Mouse (Mus musculus) hindbrain, embryonic 14.5 days (tissue): Measurements from ENCODE around the gene Casp8ap2. TPM values are rescaled to one million over a fixed set of nuclear protein-coding genes. Genes with fewer than 3 reads are reported as not detected.

Experiments
- ATAC-seq: fragments of 200-750 bp; cut with Nextera tagmentation; 2 replicates; pipeline ENCODE4 v1.8.0; 2017; ENCODE audit warnings: moderate number of reproducible peaks, mild to moderate bottlenecking, moderate TSS enrichment, moderate library complexity; ENCODE audit not compliant: low FRiP score
- DNase-seq: peaks from one replicate; pipeline ENCODE4 v3.0.0-alpha.2; 2015; ENCODE audit warnings: low spot score
- H3K27ac ChIP-seq: fragments of 300-500 bp; sonication (generic); 2 replicates; pipeline ENCODE4 v1.5.1; 2014; ENCODE audit warnings: mild to moderate bottlenecking, moderate library complexity
- H3K27me3 ChIP-seq: fragments of 300-500 bp; sonication (generic); 2 replicates; pipeline ENCODE4 v1.6.1; 2014; ENCODE audit warnings: mild to moderate bottlenecking, low read length, mixed read lengths; ENCODE audit not compliant: control insufficient read depth, insufficient read depth
- H3K36me3 ChIP-seq: fragments of 300-500 bp; sonication (generic); replicated peaks from 2 replicates; pipeline ENCODE4 v1.6.1; 2014; ENCODE audit not compliant: control insufficient read depth, insufficient read depth
- H3K4me1 ChIP-seq: fragments of 300-500 bp; sonication (generic); replicated peaks from 2 replicates; pipeline ENCODE4 v1.6.1; 2014; ENCODE audit warnings: antibody characterized with exemption, low read length, mixed read lengths; ENCODE audit not compliant: control insufficient read depth, insufficient read depth
- H3K4me2 ChIP-seq: fragments of 300-500 bp; sonication (generic); replicated peaks from 2 replicates; pipeline ENCODE4 v1.6.1; 2014; ENCODE audit warnings: mild to moderate bottlenecking, moderate library complexity
- H3K4me3 ChIP-seq: fragments of 300-500 bp; sonication (generic); replicated peaks from 2 replicates; pipeline ENCODE4 v1.5.1; 2014; ENCODE audit warnings: mild to moderate bottlenecking, low read length
- H3K9ac ChIP-seq: fragments of 300-500 bp; sonication (generic); 2 replicates; pipeline ENCODE4 v1.6.1; 2014
- H3K9me3 ChIP-seq: fragments of 300-500 bp; sonication (generic); 2 replicates; pipeline ENCODE4 v1.6.1; 2016; ENCODE audit warnings: low read length; ENCODE audit not compliant: control insufficient read depth
- WGBS: fragments of 180-500 bp; shearing (Covaris S2); extraction: QIAGEN DNeasy Blood & Tissue Kit; methylation state at CpG from one replicate; pipeline ENCODE4 v1.1.7; 2014; 5-methylcytosine and 5-hydroxymethylcytosine counted together
- polyA plus RNA-seq: library from polyadenylated mRNA; unstranded; fragments of >200 nt; fragmentation: Nextera tagmentation; extraction: Ambion mirVana; gene quantifications from 2 replicates; pipeline ENCODE4 v1.2.1, GENCODE M21; 2014

Gene Casp8ap2
- polyA plus RNA-seq = 33.9 and 34.6 TPM in 2 replicates

DNA sequence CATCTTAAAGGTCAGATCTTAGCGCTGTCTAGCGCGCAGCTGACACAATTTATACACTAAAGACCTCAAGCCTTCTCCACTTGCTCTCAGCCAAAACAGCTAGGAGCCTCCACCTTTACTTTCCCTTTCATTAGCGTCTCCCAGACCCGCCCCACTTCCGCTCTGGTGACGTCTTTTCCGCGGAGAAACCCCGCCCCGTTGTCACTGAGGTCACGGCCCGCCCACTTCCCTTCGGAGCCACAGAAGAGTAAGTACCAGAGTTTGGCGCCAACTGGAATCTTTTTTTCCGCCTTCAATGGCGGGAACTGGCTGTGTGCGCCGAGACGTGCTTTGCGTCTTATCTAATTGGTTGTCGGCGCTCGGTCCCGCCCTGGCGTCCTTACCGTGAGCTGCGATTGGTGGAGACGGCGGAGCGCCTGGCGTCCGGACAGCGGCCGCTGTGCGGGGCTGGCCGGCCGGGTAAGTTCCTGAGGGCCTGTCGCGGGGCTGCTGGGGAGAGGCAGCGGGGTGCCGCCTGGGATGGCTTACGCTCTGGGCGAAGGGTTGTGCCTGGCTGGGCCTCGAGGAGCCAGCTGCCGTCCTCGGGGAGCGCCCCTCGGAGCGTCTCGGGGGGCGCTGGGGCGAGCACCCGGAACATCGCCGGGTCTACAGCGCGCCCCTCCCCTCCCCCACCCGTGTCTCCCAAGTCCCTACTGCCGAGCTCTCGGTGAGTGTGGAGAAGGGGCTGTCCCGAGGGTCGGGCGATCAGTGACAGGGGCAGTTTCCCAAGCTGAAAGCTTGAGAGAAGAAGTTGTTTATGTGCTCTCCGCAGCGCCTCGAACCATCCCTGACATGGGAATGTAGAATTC is at the start of gene Casp8ap2:
Gene Casp8ap2 (plus strand): TSS at position 418 of the 848 bp plus-strand sequence.
- H3K27ac ChIP-seq = peak within 1 kb of the TSS; percentile 85
- peaks cover 8% of the 10 kb centered on the region for H3K4me1 ChIP-seq
- H3K4me3 ChIP-seq = peak within 1 kb of the TSS; percentile 75
- no peaks in the 10 kb centered on the region for H3K9me3 ChIP-seq
- no peaks in the 10 kb centered on the region for H3K27me3 ChIP-seq
- peak within 1 kb of the TSS; percentile 68 for H3K9ac ChIP-seq
- under 1% methylated on average over 67 of the region's 67 CpGs for WGBS
- H3K36me3 ChIP-seq = 0 out of 2 replicates have a peak, but pooled peaks cover 4% of the 10 kb centered on the region
- DNase-seq = peak; percentile 99
- ATAC-seq = peak; percentile 99
- H3K4me2 ChIP-seq = peak within 1 kb of the TSS; percentile 75

DNA sequence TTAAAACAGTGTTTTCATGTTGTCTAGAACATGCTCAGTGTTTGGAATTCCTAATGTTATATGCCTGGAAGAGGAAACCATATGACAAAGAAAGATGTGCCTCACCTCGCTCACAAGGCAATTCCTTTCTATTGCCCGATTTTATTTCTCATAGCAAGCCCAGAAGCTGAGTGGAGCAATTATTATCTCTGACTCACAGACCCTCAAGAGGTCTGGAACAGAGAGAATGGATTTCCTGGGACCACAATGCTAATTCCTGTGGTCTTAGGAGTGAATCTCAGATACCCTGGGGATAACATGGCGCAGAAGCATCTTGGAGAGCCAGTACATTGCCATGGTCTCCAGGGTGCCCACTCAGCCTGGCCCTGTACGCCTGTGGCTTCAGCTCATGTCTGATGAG is 46.2 kb upstream of the Casp8ap2 start:
- DNase-seq (no peak), ATAC-seq (no peak)
- Histone ChIP-seq H3K9ac (peak overlapping the region; percentile 28; the same call in 1 of the 2 replicates), H3K4me1 (peaks cover 33% of the 10 kb centered on the region), H3K36me3 (peaks cover 3% of the 10 kb centered on the region), H3K9me3 (no peaks in the 10 kb centered on the region), H3K27me3 (no peaks in the 10 kb centered on the region), H3K4me2 (no peak overlapping the region), H3K27ac (peak overlapping the region; percentile 61), H3K4me3 (no peak overlapping the region)
- WGBS = 58% methylated on average over 4 of the region's 4 CpGs

DNA sequence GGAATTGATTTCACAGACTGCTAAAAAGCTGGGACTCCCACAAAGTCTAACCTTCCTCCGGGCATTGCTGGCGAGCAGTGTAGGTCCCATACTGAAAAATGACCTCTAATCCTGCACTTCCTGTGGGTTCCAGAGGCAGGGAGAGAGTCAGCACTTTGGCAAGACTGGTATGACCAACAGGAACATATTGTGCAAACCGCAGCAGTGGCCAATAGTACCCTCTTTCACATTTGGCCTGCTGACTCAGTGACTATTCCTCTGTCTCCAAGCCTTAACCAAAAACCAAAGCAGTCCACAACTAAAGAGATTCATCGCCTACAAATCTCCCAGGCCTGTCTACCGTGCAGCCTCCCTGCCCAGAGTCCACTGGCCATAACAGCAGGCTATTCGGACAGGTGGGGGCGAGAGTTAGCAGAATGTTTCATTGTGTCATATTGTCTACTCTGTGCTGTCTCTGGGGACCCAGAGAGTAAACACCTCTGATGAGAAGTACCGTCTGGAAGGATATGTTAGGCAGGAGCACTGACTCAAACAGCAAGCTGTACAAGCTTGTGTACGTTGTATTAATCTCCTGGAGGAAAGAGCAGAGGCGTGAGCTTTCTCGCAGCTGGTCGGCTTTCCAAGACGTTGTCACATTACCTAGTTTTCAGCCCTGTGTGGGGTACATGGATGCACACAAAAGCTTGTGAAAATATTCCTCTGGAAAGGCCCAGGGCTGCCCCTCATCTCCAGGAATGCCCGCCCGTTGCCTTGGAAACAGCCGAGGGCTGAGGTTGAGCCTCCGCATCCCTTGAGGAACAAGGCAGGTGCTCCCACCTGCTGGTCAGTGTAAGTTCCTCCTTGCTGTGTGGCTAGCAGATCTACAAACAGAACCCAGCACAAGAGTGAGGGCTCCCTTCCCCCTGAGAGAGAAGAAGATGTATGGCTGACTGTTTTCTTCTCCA is 45.0 kb upstream of the Casp8ap2 start:
- Histone ChIP-seq H3K36me3 (peaks cover 2% of the 10 kb centered on the region), H3K4me1 (peaks cover 33% of the 10 kb centered on the region), H3K27ac (peak overlapping the region; percentile 68), H3K9me3 (no peaks in the 10 kb centered on the region), H3K4me2 (no peak overlapping the region), H3K4me3 (no peak overlapping the region), H3K9ac (peak overlapping the region; percentile 36), H3K27me3 (no peaks in the 10 kb centered on the region)
- ATAC-seq (peak; percentile 46), DNase-seq (peak; percentile 58)
- WGBS = 38% methylated on average over 17 of the region's 17 CpGs

DNA sequence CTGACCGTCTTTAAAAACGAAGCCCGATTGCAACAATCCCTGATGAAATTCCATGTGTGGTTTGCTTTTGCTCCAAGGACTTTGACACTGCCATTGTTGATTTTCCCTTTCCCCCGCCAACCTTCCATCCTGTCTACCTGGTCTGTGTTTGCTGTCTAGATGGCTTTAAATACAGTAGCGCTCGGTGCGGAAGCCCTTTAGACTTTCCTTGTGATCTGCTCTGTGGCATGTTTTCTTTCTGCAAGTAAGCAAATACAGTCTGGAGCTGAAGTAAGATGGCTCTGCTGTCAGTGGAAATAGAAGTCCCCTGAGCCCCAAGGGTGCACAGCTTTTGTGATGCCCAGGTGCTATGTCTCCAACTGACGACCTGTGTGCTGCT is 44.3 kb upstream of the Casp8ap2 start:
- Histone ChIP-seq H3K4me3 (no peak overlapping the region), H3K36me3 (peaks cover 8% of the 10 kb centered on the region), H3K9ac (no peak overlapping the region), H3K4me2 (no peak overlapping the region), H3K27ac (peak overlapping the region; percentile 68), H3K9me3 (no peaks in the 10 kb centered on the region), H3K4me1 (peaks cover 33% of the 10 kb centered on the region), H3K27me3 (no peaks in the 10 kb centered on the region)
- DNase-seq (no peak), ATAC-seq (no peak)
- 68% methylated on average over 8 of the region's 8 CpGs for WGBS

DNA sequence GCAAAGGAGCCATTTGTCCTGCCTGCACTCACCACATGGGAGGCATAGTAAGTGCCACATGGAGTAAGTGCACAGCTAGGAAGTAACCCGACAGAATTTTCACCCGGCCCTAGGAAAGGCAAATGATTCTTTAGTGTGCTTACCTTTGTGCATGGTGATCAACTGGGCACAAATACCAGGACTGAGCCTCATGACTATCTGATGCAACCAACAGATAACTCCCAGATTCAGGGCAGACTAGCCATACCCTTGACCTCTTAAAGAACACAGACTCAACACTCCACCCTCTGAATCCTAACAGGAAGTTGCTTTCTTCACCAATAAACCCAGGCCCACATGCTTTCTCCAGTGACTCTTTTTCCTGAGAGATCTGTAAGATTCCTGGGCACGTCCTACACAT is 43.8 kb upstream of the Casp8ap2 start:
- Histone ChIP-seq H3K9ac (no peak overlapping the region), H3K27ac (peak overlapping the region; percentile 68; the same call in 1 of the 2 replicates), H3K27me3 (no peaks in the 10 kb centered on the region), H3K4me2 (no peak overlapping the region), H3K4me3 (no peak overlapping the region), H3K36me3 (peaks cover 13% of the 10 kb centered on the region), H3K4me1 (peaks cover 33% of the 10 kb centered on the region), H3K9me3 (no peaks in the 10 kb centered on the region)
- WGBS = 62% methylated on average over 3 of the region's 3 CpGs
- ATAC-seq (no peak), DNase-seq (no peak)

DNA sequence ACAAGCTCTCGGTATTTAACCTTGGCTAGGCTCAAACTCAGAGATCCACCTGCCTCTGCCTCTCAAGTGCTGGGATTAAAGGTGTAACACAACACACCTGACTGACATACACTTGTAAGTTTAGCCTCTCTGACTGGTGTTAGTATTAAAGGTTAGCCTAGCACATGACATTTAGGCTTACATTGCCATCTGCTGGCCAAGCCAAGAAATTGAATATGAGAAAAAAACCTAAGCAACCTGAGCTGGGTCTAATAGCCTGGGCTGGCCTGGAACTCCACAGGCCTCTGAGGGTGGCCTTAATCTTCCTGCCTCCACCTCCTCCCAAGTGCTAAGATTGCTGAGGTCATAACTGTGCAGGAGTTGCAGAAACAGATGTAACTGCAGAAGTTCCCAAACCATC is 43.1 kb upstream of the Casp8ap2 start:
- Histone ChIP-seq H3K9ac (no peak overlapping the region), H3K36me3 (peaks cover 20% of the 10 kb centered on the region), H3K4me3 (no peak overlapping the region), H3K4me2 (no peak overlapping the region), H3K9me3 (no peaks in the 10 kb centered on the region), H3K27me3 (no peaks in the 10 kb centered on the region), H3K27ac (no peak overlapping the region), H3K4me1 (peaks cover 33% of the 10 kb centered on the region)
- WGBS = 61% methylated on average over 1 of the region's 1 CpGs
- peak; percentile 63; the same call in 1 of the 2 replicates for ATAC-seq
- peak; percentile 69 for DNase-seq

DNA sequence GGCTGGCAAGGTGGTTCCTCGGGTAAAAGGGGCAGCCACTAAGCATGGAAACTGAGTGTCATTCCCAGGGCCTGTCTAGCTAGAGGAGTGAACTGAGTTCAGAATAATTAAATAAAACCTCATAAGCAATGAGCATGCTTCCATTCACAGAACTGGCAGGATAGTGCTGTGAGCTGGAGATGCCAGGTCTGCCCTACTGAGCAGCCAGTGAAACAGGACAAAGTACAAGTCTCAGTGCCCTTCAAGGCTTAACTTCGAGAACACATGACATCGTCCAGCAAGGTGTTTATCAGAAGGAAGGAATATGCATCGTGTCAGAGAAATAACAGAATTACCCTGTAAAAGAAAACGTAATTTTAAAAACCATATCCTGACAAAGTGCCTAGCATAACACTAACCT is 41.7 kb upstream of the Casp8ap2 start:
- H3K9me3 ChIP-seq = no peaks in the 10 kb centered on the region
- H3K4me1 ChIP-seq = peaks cover 29% of the 10 kb centered on the region
- DNase-seq (no peak), ATAC-seq (no peak)
- no peaks in the 10 kb centered on the region for H3K27me3 ChIP-seq
- H3K4me2 ChIP-seq = no peak overlapping the region
- WGBS = 89% methylated on average over 5 of the region's 5 CpGs
- H3K9ac ChIP-seq = no peak overlapping the region
- peaks cover 26% of the 10 kb centered on the region for H3K36me3 ChIP-seq
- H3K27ac ChIP-seq = no peak overlapping the region
- no peak overlapping the region for H3K4me3 ChIP-seq

DNA sequence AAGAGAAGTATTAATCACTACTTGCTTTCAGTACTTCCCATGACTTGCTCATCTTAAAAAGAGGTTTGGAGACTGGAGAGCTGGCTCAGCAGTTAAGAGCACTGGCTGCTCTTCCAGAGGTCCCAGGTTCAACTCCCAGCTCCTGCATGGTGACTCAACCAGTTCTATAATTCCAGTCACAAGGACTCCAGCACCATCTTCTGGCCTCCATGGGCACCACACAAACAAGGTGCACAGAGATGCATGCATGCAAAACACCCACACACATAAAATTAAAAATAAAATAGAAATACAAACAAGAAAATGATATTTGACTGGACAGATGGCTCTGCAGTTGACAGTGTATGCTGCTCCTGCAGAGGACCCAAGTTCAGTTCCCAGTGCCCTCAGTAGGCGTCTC is 40.6 kb upstream of the Casp8ap2 start:
- H3K9ac ChIP-seq = no peak overlapping the region
- no peak overlapping the region for H3K4me2 ChIP-seq
- DNase-seq = no peak
- H3K36me3 ChIP-seq = peaks cover 26% of the 10 kb centered on the region
- ATAC-seq = no peak
- H3K27me3 ChIP-seq = no peaks in the 10 kb centered on the region
- no peaks in the 10 kb centered on the region for H3K9me3 ChIP-seq
- H3K4me1 ChIP-seq = peaks cover 20% of the 10 kb centered on the region
- no peak overlapping the region for H3K27ac ChIP-seq
- H3K4me3 ChIP-seq = no peak overlapping the region
- 92% methylated on average over 1 of the region's 1 CpGs for WGBS

DNA sequence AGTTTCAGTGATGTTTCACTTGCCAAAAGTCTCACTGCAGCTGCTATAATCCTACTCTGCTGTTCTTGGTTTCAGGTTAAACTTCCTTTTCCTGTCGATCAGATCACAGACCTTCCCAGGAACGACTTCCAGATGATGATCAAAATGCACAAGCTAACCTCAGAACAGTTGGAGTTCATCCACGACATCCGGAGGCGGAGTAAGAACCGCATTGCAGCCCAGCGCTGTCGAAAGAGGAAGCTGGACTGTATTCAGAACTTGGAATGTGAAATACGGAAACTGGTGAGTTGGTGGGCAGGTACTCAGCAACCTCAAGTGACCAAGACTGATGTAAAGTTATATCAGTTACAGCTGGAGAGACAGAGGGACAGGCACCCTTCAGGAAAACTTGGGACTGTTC is 40.1 kb upstream of the Casp8ap2 start:
- 79% methylated on average over 9 of the region's 9 CpGs for WGBS
- H3K4me3 ChIP-seq = no peak overlapping the region
- no peak for ATAC-seq
- no peaks in the 10 kb centered on the region for H3K9me3 ChIP-seq
- H3K9ac ChIP-seq = no peak overlapping the region
- DNase-seq = no peak
- H3K4me2 ChIP-seq = no peak overlapping the region
- no peak overlapping the region for H3K27ac ChIP-seq
- peaks cover 31% of the 10 kb centered on the region for H3K36me3 ChIP-seq
- no peaks in the 10 kb centered on the region for H3K27me3 ChIP-seq
- H3K4me1 ChIP-seq = peaks cover 15% of the 10 kb centered on the region
